Mouse (Mus musculus) liver, adult 2 months (tissue): Measurements from ENCODE around the gene Pcdh15.

ENCODE experiments used
- CTCF ChIP-seq: fragments of 200-500 bp; IDR thresholded peaks from 2 replicates; pipeline ENCODE4 v1.5.1; 2011; ENCODE audit warnings: low read depth, low read length, control low read depth
- POLR2A ChIP-seq: fragments of 200-500 bp; IDR thresholded peaks from 2 replicates; pipeline ENCODE4 v1.6.1; 2011; ENCODE audit warnings: low read length, control low read depth; ENCODE audit not compliant: insufficient read depth; ENCODE audit errors: extremely low read depth

- TF ChIP-seq POLR2A (no peak), CTCF (no peak)
These were observed 1205.0 kb downstream of the Pcdh15 start for GRCm38 (mm10) chr10:74304120-74304519.
